Mouse (Mus musculus) CH12.LX (cell line): ENCODE results near the gene Wipf1. TPM values are rescaled to one million over a fixed set of nuclear protein-coding genes. Genes with fewer than 3 reads are reported as not detected.

ENCODE experiments used
- DNase-seq: peaks from one replicate; pipeline ENCODE4 v3.0.0-alpha.2; 2013; ENCODE audit errors: extremely low read depth
- H3K27ac ChIP-seq: 2 replicates; pipeline ENCODE4 v1.5.1; 2012; ENCODE audit warnings: low read depth, mild to moderate bottlenecking, control low read depth, moderate library complexity; ENCODE audit not compliant: insufficient read depth
- H3K27me3 ChIP-seq: replicated peaks from 2 replicates; pipeline ENCODE3; 2012; ENCODE audit warnings: inconsistent platforms
- H3K36me3 ChIP-seq, 2 experiments: replicated peaks in 1 of 2; 2 replicates each; pipeline versions ENCODE3 to v1.6.1; 2012; ENCODE audit warnings: inconsistent platforms in 1 of 2, low read length in 1 of 2, mild to moderate bottlenecking in 1 of 2, mixed read lengths in 1 of 2, moderate library complexity in 1 of 2; ENCODE audit not compliant: control insufficient read depth in 1 of 2, insufficient read depth in 1 of 2
- H3K4me1 ChIP-seq, 2 experiments: 2 replicates each; pipeline ENCODE4 v1.6.1; 2012; ENCODE audit warnings: inconsistent platforms in 1 of 2, moderate library complexity in 1 of 2; ENCODE audit not compliant: insufficient read depth in 2 of 2, control insufficient read depth in 1 of 2
- H3K4me2 ChIP-seq: 2 replicates; pipeline ENCODE4 v1.6.1; 2012; ENCODE audit warnings: low read depth, mild to moderate bottlenecking, control low read depth; ENCODE audit not compliant: poor library complexity, insufficient read depth, severe bottlenecking
- H3K4me3 ChIP-seq, 3 experiments: fragments of 150-350 bp in 1 of 3; sonication (generic) in 1 of 3; replicated peaks in 1 of 3; 2 replicates each; pipeline versions ENCODE3 to v1.5.1; 2011 to 2012; ENCODE audit warnings: low read depth in 2 of 3, low read length in 2 of 3, mild to moderate bottlenecking in 2 of 3, moderate library complexity in 2 of 3, control low read depth in 1 of 3, improper control_type of control experiment in 1 of 3, inconsistent platforms in 1 of 3, mixed read lengths in 1 of 3; ENCODE audit not compliant: poor library complexity in 1 of 3
- H3K79me2 ChIP-seq: replicated peaks from 2 replicates; pipeline ENCODE4 v1.6.1; 2012; ENCODE audit warnings: mild to moderate bottlenecking, moderate library complexity; ENCODE audit not compliant: control insufficient read depth, poor library complexity, insufficient read depth, severe bottlenecking; ENCODE audit errors: extremely low read depth
- H3K9ac ChIP-seq: 2 replicates; pipeline ENCODE4 v1.6.1; 2012; ENCODE audit warnings: low read depth, mild to moderate bottlenecking, control low read depth, moderate library complexity; ENCODE audit not compliant: insufficient read depth
- H3K9me3 ChIP-seq: replicated peaks from 2 replicates; pipeline ENCODE3; 2012; ENCODE audit warnings: low read length, inconsistent platforms, mixed read lengths
- CTCF ChIP-seq, 2 experiments: IDR thresholded peaks in 1 of 2; conservative IDR thresholded peaks in 1 of 2; 2 replicates each; pipeline ENCODE4 v1.5.1; 2011 to 2012; ENCODE audit warnings: low read depth in 2 of 2, low read length in 2 of 2, improper control_type of control experiment in 1 of 2, inconsistent platforms in 1 of 2, mild to moderate bottlenecking in 1 of 2, moderate library complexity in 1 of 2
- E2F4 ChIP-seq: IDR thresholded peaks from 2 replicates; pipeline ENCODE4 v1.6.1; 2011; ENCODE audit warnings: low read depth, low read length, improper control_type of control experiment; ENCODE audit not compliant: insufficient replicate concordance
- EP300 ChIP-seq: IDR thresholded peaks from 2 replicates; pipeline ENCODE4 v1.6.1; 2011; ENCODE audit warnings: low read length, improper control_type of control experiment
- HCFC1 ChIP-seq: IDR thresholded peaks from 2 replicates; pipeline ENCODE4 v1.6.1; 2012; ENCODE audit warnings: low read depth, mild to moderate bottlenecking, inconsistent platforms, low read length, improper control_type of control experiment
- IRF4 ChIP-seq: IDR thresholded peaks from 2 replicates; pipeline ENCODE4 v1.6.1; 2014; ENCODE audit warnings: low read depth, mild to moderate bottlenecking, inconsistent platforms, low read length, improper control_type of control experiment
- KAT2A ChIP-seq: IDR thresholded peaks from 2 replicates; pipeline ENCODE4 v1.6.1; 2012; ENCODE audit warnings: low read length, improper control_type of control experiment, inconsistent platforms; ENCODE audit not compliant: insufficient replicate concordance
- MAX ChIP-seq: IDR thresholded peaks from 2 replicates; pipeline ENCODE4 v1.6.1; 2011; ENCODE audit warnings: low read length, improper control_type of control experiment
- MAZ ChIP-seq: IDR thresholded peaks from 2 replicates; pipeline ENCODE4 v1.6.1; 2012; ENCODE audit warnings: low read depth, mild to moderate bottlenecking, inconsistent platforms, low read length, improper control_type of control experiment, moderate library complexity
- MXI1 ChIP-seq: IDR thresholded peaks from 2 replicates; pipeline ENCODE4 v1.6.1; 2011; ENCODE audit warnings: mild to moderate bottlenecking, low read depth, low read length, improper control_type of control experiment
- MYC ChIP-seq: IDR thresholded peaks from 2 replicates; pipeline ENCODE4 v1.6.1; 2011; ENCODE audit warnings: low read depth, mild to moderate bottlenecking, improper control_type of control experiment, low read length
- NELFE ChIP-seq: IDR thresholded peaks from 2 replicates; pipeline ENCODE4 v1.6.1; 2011; ENCODE audit warnings: low read depth, low read length, improper control_type of control experiment
- POLR2AphosphoS2 ChIP-seq: IDR thresholded peaks from 2 replicates; pipeline ENCODE4 v1.6.1; 2011; ENCODE audit warnings: low read depth, low read length, improper control_type of control experiment
- SIN3A ChIP-seq: IDR thresholded peaks from 2 replicates; pipeline ENCODE4 v1.6.1; 2012; ENCODE audit warnings: low read length, improper control_type of control experiment, inconsistent platforms
- SMC3 ChIP-seq: IDR thresholded peaks from 2 replicates; pipeline ENCODE4 v1.6.1; 2011; ENCODE audit warnings: low read depth, low read length, improper control_type of control experiment
- TBP ChIP-seq: conservative IDR thresholded peaks from 2 replicates; pipeline ENCODE4 v1.6.1; 2011; ENCODE audit warnings: low read depth, low read length, improper control_type of control experiment
- TCF12 ChIP-seq: IDR thresholded peaks from 2 replicates; pipeline ENCODE4 v1.6.1; 2014; ENCODE audit warnings: low read depth, mild to moderate bottlenecking, inconsistent platforms, low read length, improper control_type of control experiment
- UBTF ChIP-seq: IDR thresholded peaks from 2 replicates; pipeline ENCODE4 v1.6.1; 2012; ENCODE audit warnings: low read depth, mild to moderate bottlenecking, inconsistent platforms, low read length, improper control_type of control experiment, moderate library complexity
- USF2 ChIP-seq: conservative IDR thresholded peaks from 2 replicates; pipeline ENCODE4 v1.6.1; 2011; ENCODE audit warnings: low read depth, low read length, improper control_type of control experiment
- ZKSCAN1 ChIP-seq: IDR thresholded peaks from 2 replicates; pipeline ENCODE4 v1.6.1; 2012; ENCODE audit warnings: low read depth, inconsistent platforms, low read length, improper control_type of control experiment, borderline replicate concordance
- dilution Hi-C: fragments of 300-500 bp; cut with MboI; formaldehyde crosslinking; loops from 2 replicates; pipeline ENCODE4 v1.14.3; 2020; ENCODE audit warnings: low sequenced_read_pairs; ENCODE audit not compliant: extremely low pct_unique_long_range_greater_than_20kb, extremely low pct_ligation_motif_present
- in situ Hi-C: fragments of 300-500 bp; cut with MboI; formaldehyde crosslinking; loops from 3 replicates; pipeline ENCODE4 v1.14.3; 2019; ENCODE audit warnings: low sequenced_read_pairs, low pct_ligation_motif_present, low pct_unique_long_range_greater_than_20kb, mixed read lengths
- polyA plus RNA-seq: library from polyadenylated mRNA; unstranded; fragments of >175 nt; gene quantifications from 2 replicates; pipeline ENCODE4 v1.2.1, GENCODE M21; 2012; ENCODE audit warnings: low read depth; ENCODE audit not compliant: insufficient read length
- total RNA-seq, 2 experiments: library from RNA; depleted of rRNA; stranded (reverse); fragments of 300-350 nt in 1 of 2; fragments of >200 nt in 1 of 2; gene quantifications; 2 replicates each; pipeline ENCODE4 v1.2.3; 2012 to 2014

Wipf1 gene
- total and polyA plus RNA-seq, 3 experiments: 18.3 to 95.0 (median 21.8) TPM

GRCm38 (mm10) chr2:73453085-73453484, 76.4 kb downstream of the Wipf1 start:
- dilution Hi-C loops: no loop called here

GRCm38 (mm10) chr2:73452556-73452955, 77.0 kb downstream of the Wipf1 start:
- Histone ChIP-seq H3K4me3 (peak overlapping the region; percentile 41 to 67 (median 60)), H3K9ac (peak overlapping the region; percentile 85), H3K79me2 (peaks cover 59% of the 10 kb centered on the region), H3K27me3 (no peaks in the 10 kb centered on the region), H3K4me2 (peak overlapping the region; percentile 93), H3K9me3 (no peaks in the 10 kb centered on the region), H3K27ac (peak overlapping the region; percentile 73)
- in situ Hi-C loops (no loop called here), dilution Hi-C loops (no loop called here)
- DNase-seq: no peak
- no peak for TF ChIP-seq CTCF (conservative IDR thresholded peaks at IDR 0.05 in 1 of 2, IDR thresholded peaks at IDR 0.05 in 1 of 2; ENCODE audit: low read depth in 2 of 2, low read length in 2 of 2)
- peak; percentile 44; the same call in 1 of the 2 replicates for TF ChIP-seq TCF12
- peak; percentile 16; the same call in 1 of the 2 replicates for TF ChIP-seq NELFE
- peak; percentile 70 for TF ChIP-seq TBP
- TF ChIP-seq IRF4: 0 out of 2 replicates have a peak, but pooled peaks have one; percentile 7
- no peak for TF ChIP-seq UBTF
- TF ChIP-seq EP300: 0 out of 2 replicates have a peak, but pooled peaks have one; percentile 9
- TF ChIP-seq, all 38 proteins: peak for 5
- peaks cover 6 to 31% of the 10 kb centered on the region in 2 experiments for H3K36me3 ChIP-seq
- H3K4me1 ChIP-seq: peaks cover 30 to 52% of the 10 kb centered on the region in 2 experiments

More at GRCm38 (mm10) chr2:73453085-73453484, 76.4 kb downstream of the Wipf1 start:
- Histone ChIP-seq H3K4me1 (peaks cover 30 to 54% of the 10 kb centered on the region in 2 experiments), H3K27ac (peak overlapping the region; percentile 43), H3K79me2 (peaks cover 59% of the 10 kb centered on the region), H3K9me3 (no peaks in the 10 kb centered on the region), H3K4me2 (peak overlapping the region; percentile 71)
- DNase-seq: no peak
- peak; percentile 93 for TF ChIP-seq MXI1
- peak; percentile 60 for TF ChIP-seq SIN3A
- peak; percentile 78 for TF ChIP-seq MYC
- TF ChIP-seq MAX: peak; percentile 80; the same call in 1 of the 2 replicates
- no peak for TF ChIP-seq SMC3
- TF ChIP-seq UBTF: 0 out of 2 replicates have a peak, but pooled peaks have one; percentile 29
- TF ChIP-seq, all 38 proteins: peak for 5
- Histone ChIP-seq H3K4me3 (peak overlapping the region; percentile 36 to 67 (median 60)), H3K27me3 (no peaks in the 10 kb centered on the region), H3K36me3 (peaks cover 7 to 30% of the 10 kb centered on the region in 2 experiments), H3K9ac (peak overlapping the region; percentile 85)
- in situ Hi-C loops: no loop called here

GRCm38 (mm10) chr2:73451541-73451940, 78.0 kb downstream of the Wipf1 start:
- in situ Hi-C loops: no loop called here
- no peak for DNase-seq

More at GRCm38 (mm10) chr2:73451541-73451940, 78.0 kb downstream of the Wipf1 start:
- Histone ChIP-seq H3K27me3 (no peaks in the 10 kb centered on the region), H3K36me3 (peaks cover 11 to 31% of the 10 kb centered on the region in 2 experiments), H3K4me1 (peaks cover 23 to 42% of the 10 kb centered on the region in 2 experiments), H3K9me3 (no peaks in the 10 kb centered on the region), H3K4me3 (peak overlapping the region; percentile 10 to 67 (median 60)), H3K27ac (no peak overlapping the region; the same call in 1 of the 2 replicates), H3K4me2 (peak overlapping the region; percentile 58), H3K9ac (0 out of 2 replicates have a peak overlapping the region, but pooled peaks have one; percentile 23), H3K79me2 (peaks cover 65% of the 10 kb centered on the region)
- dilution Hi-C loops: no loop called here
- no peak for TF ChIP-seq MAZ
- TF ChIP-seq POLR2AphosphoS2: no peak
- no peak for TF ChIP-seq USF2
- TF ChIP-seq E2F4: no peak
- no peak for TF ChIP-seq MYC
- TF ChIP-seq NELFE: no peak
- TF ChIP-seq SIN3A: no peak
- no peak for TF ChIP-seq EP300
- TF ChIP-seq MAX: no peak
- TF ChIP-seq HCFC1: no peak
- TF ChIP-seq KAT2A: no peak
- TF ChIP-seq ZKSCAN1: no peak
